Mouse (Mus musculus) myocyte (in vitro differentiated cells): ENCODE data around the gene Tbc1d9b. TPM values are rescaled to one million over a fixed set of nuclear protein-coding genes. Genes with fewer than 3 reads are reported as not detected.

Experiments
- H3K27me3 ChIP-seq: one replicate; pipeline ENCODE4 v1.6.1; 2011; ENCODE audit not compliant: control insufficient read depth, insufficient read depth, insufficient read length
- H3K36me3 ChIP-seq: one replicate; pipeline ENCODE4 v1.6.1; 2011; ENCODE audit not compliant: control insufficient read depth, insufficient read depth
- H3K4me2 ChIP-seq: one replicate; pipeline ENCODE4 v1.6.1; 2011; ENCODE audit warnings: low read depth, control low read depth
- H3K4me3 ChIP-seq: one replicate; pipeline ENCODE4 v1.5.1; 2011; ENCODE audit warnings: mild to moderate bottlenecking, control low read depth, moderate library complexity
- H3K79me2 ChIP-seq: one replicate; pipeline ENCODE4 v1.6.1; 2011; ENCODE audit not compliant: control insufficient read depth, insufficient read depth
- H3ac ChIP-seq: one replicate; pipeline ENCODE4 v1.6.1; 2011; ENCODE audit not compliant: control insufficient read depth, insufficient read length
- CEBPB ChIP-seq: IDR thresholded peaks from 2 replicates; pipeline ENCODE4 v1.6.1; 2011; ENCODE audit warnings: mild to moderate bottlenecking, moderate library complexity; ENCODE audit not compliant: poor library complexity, insufficient read depth, severe bottlenecking
- E2F4 ChIP-seq: IDR thresholded peaks from one replicate; pipeline ENCODE4 v1.6.1; 2011; ENCODE audit warnings: mild to moderate bottlenecking, control low read depth, moderate library complexity; ENCODE audit not compliant: insufficient read depth
- MAX ChIP-seq: IDR thresholded peaks from one replicate; pipeline ENCODE4 v1.6.1; 2011; ENCODE audit warnings: low read depth, mild to moderate bottlenecking, control low read depth
- MYOD1 ChIP-seq, 3 experiments: IDR thresholded peaks; one replicate each; pipeline ENCODE4 v1.6.1; 2011; ENCODE audit warnings: control low read depth in 2 of 3, low read depth in 2 of 3, mild to moderate bottlenecking in 2 of 3, moderate library complexity in 1 of 3; ENCODE audit not compliant: insufficient read length in 2 of 3, control insufficient read depth in 1 of 3
- MYOG ChIP-seq, 3 experiments: IDR thresholded peaks; one replicate each; pipeline ENCODE4 v1.6.1; 2011; ENCODE audit warnings: control low read depth in 2 of 3, low read depth in 2 of 3, mild to moderate bottlenecking in 2 of 3; ENCODE audit not compliant: insufficient read length in 2 of 3, control insufficient read depth in 1 of 3, insufficient read depth in 1 of 3
- POLR2A ChIP-seq: IDR thresholded peaks from one replicate; pipeline ENCODE4 v1.6.1; 2011; ENCODE audit warnings: low read depth, mild to moderate bottlenecking, control low read depth, moderate library complexity; ENCODE audit not compliant: insufficient read length
- POLR2AphosphoS2 ChIP-seq: IDR thresholded peaks from one replicate; pipeline ENCODE4 v1.6.1; 2011; ENCODE audit warnings: low read depth, control low read depth; ENCODE audit not compliant: insufficient read length
- REST ChIP-seq: IDR thresholded peaks from one replicate; pipeline ENCODE4 v1.6.1; 2011; ENCODE audit warnings: mild to moderate bottlenecking, control low read depth, moderate library complexity; ENCODE audit not compliant: insufficient read depth, insufficient read length
- SRF ChIP-seq: IDR thresholded peaks from one replicate; pipeline ENCODE4 v1.6.1; 2011; ENCODE audit warnings: low read depth; ENCODE audit not compliant: control insufficient read depth, insufficient read length
- TCF12 ChIP-seq: IDR thresholded peaks from one replicate; pipeline ENCODE4 v1.6.1; 2011; ENCODE audit warnings: mild to moderate bottlenecking, control low read depth; ENCODE audit not compliant: poor library complexity, insufficient read depth, severe bottlenecking
- TCF3 ChIP-seq: IDR thresholded peaks from one replicate; pipeline ENCODE4 v1.6.1; 2011; ENCODE audit warnings: low read depth, control low read depth; ENCODE audit not compliant: insufficient read length
- USF1 ChIP-seq: IDR thresholded peaks from one replicate; pipeline ENCODE4 v1.6.1; 2011; ENCODE audit warnings: low read depth, mild to moderate bottlenecking, control low read depth, moderate library complexity
- polyA plus RNA-seq: library from polyadenylated mRNA; unstranded; fragments of >200 nt; fragmentation: generic; extraction: Trizol; gene quantifications from one replicate; pipeline ENCODE4 v1.2.1, GENCODE M21; 2012; ENCODE audit warnings: missing spikeins

Tbc1d9b gene
- polyA plus RNA-seq, 1 experiment, result 36.6 TPM

GRCm38 (mm10) chr11:50147267-50147957 lies 16.2 kb downstream of the Tbc1d9b start:
- no peaks in the 10 kb centered on the region for H3K27me3 ChIP-seq
- no peak overlapping the region for H3K4me2 ChIP-seq
- H3K36me3 ChIP-seq, result peaks cover 21% of the 10 kb centered on the region
- TF ChIP-seq TCF12 (no peak), POLR2A (no peak), MYOG (IDR thresholded peaks at IDR 0.05; ENCODE audit: control insufficient read depth in 1 of 3, insufficient read depth in 1 of 3, insufficient read length in 2 of 3, low read depth in 2 of 3) (no peak), POLR2AphosphoS2 (no peak), REST (no peak), E2F4 (no peak), MYOD1 (IDR thresholded peaks at IDR 0.05; ENCODE audit: control insufficient read depth in 1 of 3, insufficient read length in 2 of 3, low read depth in 2 of 3) (no peak), SRF (no peak), CEBPB (no peak), MAX (no peak), TCF3 (no peak), USF1 (no peak)
- H3K79me2 ChIP-seq, result no peaks in the 10 kb centered on the region
- no peak overlapping the region for H3K4me3 ChIP-seq
- H3ac ChIP-seq, result no peak overlapping the region

DNA sequence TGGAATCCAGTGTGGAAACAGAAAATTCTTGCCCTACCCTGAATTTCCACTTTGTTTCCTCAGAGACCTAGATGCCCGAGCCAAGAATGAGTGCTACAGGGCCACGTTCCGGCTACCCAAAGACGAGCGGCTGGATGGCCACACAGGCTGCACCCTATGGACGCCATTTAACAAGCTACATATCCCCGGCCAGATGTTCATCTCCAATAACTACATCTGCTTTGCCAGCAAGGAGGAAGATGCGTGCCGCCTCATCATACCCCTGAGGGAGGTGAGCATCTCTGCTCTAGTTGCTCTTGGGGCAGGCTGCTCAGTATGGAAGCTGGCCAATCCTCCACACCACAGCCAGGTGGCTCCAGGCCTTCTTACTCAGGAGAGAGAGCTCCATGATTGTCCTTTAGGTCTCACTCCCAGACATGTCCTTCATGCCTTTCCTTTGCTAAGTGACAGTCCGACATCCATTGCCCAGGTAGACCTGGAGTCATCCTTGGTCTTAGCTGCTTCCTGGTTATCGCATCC lies 16.8 kb downstream of the Tbc1d9b start:
- TF ChIP-seq POLR2A (no peak), MYOD1 (IDR thresholded peaks at IDR 0.05; ENCODE audit: control insufficient read depth in 1 of 3, insufficient read length in 2 of 3, low read depth in 2 of 3) (no peak), USF1 (no peak), CEBPB (no peak), MYOG (IDR thresholded peaks at IDR 0.05; ENCODE audit: control insufficient read depth in 1 of 3, insufficient read depth in 1 of 3, insufficient read length in 2 of 3, low read depth in 2 of 3) (no peak), REST (no peak), E2F4 (no peak), TCF12 (no peak)
- H3K4me3 ChIP-seq, result no peak overlapping the region
- peaks cover 19% of the 10 kb centered on the region for H3K36me3 ChIP-seq
- no peaks in the 10 kb centered on the region for H3K79me2 ChIP-seq
- H3ac ChIP-seq, result no peak overlapping the region
- no peaks in the 10 kb centered on the region for H3K27me3 ChIP-seq
- no peak overlapping the region for H3K4me2 ChIP-seq

DNA sequence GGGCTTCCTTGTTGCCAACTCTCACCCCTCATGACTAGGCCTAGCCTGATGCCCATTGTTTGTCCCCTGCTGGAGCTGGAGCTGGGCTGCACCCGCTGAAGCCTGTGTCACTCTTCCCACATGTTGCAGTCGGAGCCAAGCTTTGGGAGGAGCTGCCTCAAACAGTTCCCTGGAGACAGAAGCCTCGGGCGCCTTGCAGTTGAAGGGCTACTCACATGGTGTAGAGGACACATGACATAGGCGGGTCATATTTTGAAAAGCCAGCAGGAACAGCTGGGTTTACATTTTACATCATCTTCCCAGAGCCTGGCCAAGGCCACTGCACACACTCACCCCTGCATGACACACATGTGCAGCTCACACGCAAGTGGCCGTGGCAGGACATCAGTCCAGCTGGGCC lies 18.0 kb downstream of the Tbc1d9b start:
- H3K36me3 ChIP-seq, result peaks cover 18% of the 10 kb centered on the region
- TF ChIP-seq MYOG (IDR thresholded peaks at IDR 0.05; ENCODE audit: control insufficient read depth in 1 of 3, insufficient read depth in 1 of 3, insufficient read length in 2 of 3, low read depth in 2 of 3) (no peak), REST (no peak), MAX (no peak), TCF12 (no peak), TCF3 (no peak)
- no peak overlapping the region for H3ac ChIP-seq
- H3K27me3 ChIP-seq, result no peaks in the 10 kb centered on the region
- no peak overlapping the region for H3K4me3 ChIP-seq
- no peaks in the 10 kb centered on the region for H3K79me2 ChIP-seq
- H3K4me2 ChIP-seq, result no peak overlapping the region

DNA sequence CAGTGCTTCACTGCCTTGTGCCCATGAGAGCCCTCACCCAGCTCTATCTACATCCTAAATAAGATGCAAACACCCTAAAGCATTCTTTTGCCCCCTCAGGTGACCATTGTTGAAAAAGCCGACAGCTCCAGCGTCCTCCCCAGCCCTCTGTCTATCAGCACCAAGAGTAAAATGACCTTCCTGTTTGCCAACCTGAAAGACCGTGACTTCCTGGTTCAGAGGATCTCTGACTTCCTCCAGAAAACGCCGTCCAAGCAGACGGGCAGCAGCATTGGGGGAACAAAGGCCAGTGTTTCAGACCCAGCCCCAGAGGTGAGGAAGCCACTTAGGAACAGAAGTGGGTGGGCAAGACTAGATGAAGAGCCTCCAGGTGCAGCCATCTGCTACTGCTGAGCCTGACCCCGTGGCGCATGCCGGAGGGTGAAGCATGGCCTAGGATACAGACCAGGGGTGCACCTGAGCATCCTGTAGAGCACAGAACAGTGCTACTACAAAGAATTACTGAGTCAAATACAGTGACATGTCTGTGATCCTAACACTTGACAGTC lies 18.5 kb downstream of the Tbc1d9b start:
- Histone ChIP-seq H3K79me2 (no peaks in the 10 kb centered on the region), H3K4me3 (no peak overlapping the region), H3K36me3 (peaks cover 19% of the 10 kb centered on the region)

DNA sequence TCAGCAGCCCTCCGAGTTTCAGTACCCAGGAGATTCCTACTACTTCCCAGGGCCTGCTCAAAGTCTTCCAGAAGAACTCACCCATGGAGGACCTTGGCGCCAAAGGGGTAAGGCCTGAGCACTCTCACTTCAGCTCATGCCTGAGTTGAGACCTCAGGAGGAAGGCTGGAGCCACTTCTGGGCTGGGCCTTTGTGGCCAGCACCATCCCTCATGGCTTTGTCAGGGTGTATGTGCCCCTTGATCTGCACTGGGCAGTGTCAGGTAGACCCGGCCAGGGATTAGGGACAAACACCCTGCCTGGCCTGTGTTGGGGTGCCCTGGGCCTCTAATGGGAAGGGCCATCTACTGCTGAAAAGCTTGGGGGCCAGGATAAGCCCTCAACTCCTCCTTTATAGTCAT lies 20.2 kb downstream of the Tbc1d9b start:
- Histone ChIP-seq H3K36me3 (peaks cover 27% of the 10 kb centered on the region), H3K79me2 (no peaks in the 10 kb centered on the region), H3K4me2 (no peak overlapping the region), H3ac (no peak overlapping the region), H3K27me3 (no peaks in the 10 kb centered on the region), H3K4me3 (no peak overlapping the region)
- no peak for TF ChIP-seq REST
- no peak for TF ChIP-seq SRF
- TF ChIP-seq TCF12, result no peak
- TF ChIP-seq MYOG (IDR thresholded peaks at IDR 0.05; ENCODE audit: control insufficient read depth in 1 of 3, insufficient read depth in 1 of 3, insufficient read length in 2 of 3, low read depth in 2 of 3), result no peak

More for the DNA sequence above, 18.5 kb downstream of the Tbc1d9b start:
- H3ac ChIP-seq, result no peak overlapping the region
- no peaks in the 10 kb centered on the region for H3K27me3 ChIP-seq
- TF ChIP-seq REST, result no peak
- TF ChIP-seq MYOD1 (IDR thresholded peaks at IDR 0.05; ENCODE audit: control insufficient read depth in 1 of 3, insufficient read length in 2 of 3, low read depth in 2 of 3), result no peak
- no peak for TF ChIP-seq POLR2A
- no peak for TF ChIP-seq TCF12
- no peak overlapping the region for H3K4me2 ChIP-seq
